Mouse (Mus musculus) megakaryocyte, embryonic 14.5 days (primary cell): ENCODE results near the gene Cldn22.

Source experiments
- FLI1 ChIP-seq: IDR thresholded peaks from 2 replicates; pipeline ENCODE4 v1.6.1; 2012; ENCODE audit warnings: low read length, inconsistent platforms, mixed read lengths
- GATA1 ChIP-seq: IDR thresholded peaks from 3 replicates; pipeline ENCODE4 v1.6.1; 2012; ENCODE audit warnings: mixed read lengths, low read length, inconsistent platforms, borderline replicate concordance

DNA sequence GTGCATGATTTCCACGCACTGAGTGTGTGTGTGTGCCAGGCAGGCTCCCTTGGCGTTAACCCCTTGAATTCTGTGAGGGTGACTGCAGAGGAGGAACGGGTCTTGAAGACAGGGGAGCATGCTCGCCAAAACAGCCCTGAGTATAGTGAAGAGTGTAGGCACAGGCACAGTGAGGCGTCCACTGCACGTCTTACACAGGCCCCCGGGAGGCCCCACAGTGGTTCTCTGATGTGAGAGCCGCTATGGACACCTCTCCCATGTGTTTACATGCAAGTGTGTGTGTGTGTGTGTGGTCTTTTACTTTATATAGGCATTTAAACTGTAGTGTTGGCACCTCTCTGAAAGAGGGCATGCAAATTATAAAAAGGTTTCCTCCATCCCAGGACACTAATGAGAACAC is 42.3 kb downstream of the Cldn22 start:
- no peak for TF ChIP-seq GATA1
- TF ChIP-seq FLI1: no peak
